ENCODE assay signal across 8 mouse cellular contexts in the genomic region with DNA sequence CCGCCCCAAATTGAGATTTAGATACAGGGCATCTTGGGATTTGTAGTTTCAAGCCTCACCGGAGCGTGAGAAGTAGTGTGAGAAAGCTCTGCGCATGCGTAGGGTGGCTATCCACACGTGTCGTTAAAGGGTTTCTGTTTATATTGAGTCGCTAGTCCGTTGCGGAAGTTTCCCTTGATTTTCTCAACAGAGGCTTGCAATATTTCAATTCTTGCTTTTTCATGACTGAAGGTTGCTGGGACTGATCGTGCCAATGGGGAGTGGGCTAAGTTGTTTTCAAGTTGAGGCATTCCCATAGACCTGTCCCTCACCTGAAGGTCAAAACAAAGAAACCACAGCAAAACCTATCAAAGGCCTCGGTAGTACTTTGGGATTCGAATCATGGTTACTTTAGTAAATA. TPM values are rescaled to one million over a fixed set of nuclear protein-coding genes. Genes with fewer than 3 reads are reported as not detected.
A peak's percentile ranks its signal among the peaks of the same experiment; 100 is the strongest.
DNase-seq lines count a peak whose midpoint lies in the region; ATAC-seq and TF ChIP-seq lines count a peak whose summit lies in the region.
"Had no signal": no experiment of that assay in that cellular context is flagged by ENCODE, and none has a peak within 500 bp of the region (broad histone marks: within the 10 kb centered on the region; RNA-seq: fewer than 3 reads in every experiment).

No protein-coding gene starts in this region.

- TF ChIP-seq CTCF in small intestine, adult 2 months (IDR thresholded peaks at IDR 0.05; ENCODE audit: extremely low read depth, insufficient read length, insufficient replicate concordance, low read depth, low read length) = no peak

- intact Hi-C loops in gastrocnemius, postnatal 14 days (cut with DNase I; ENCODE audit: low total_unique reads) = no loop called here

- WGBS in limb, embryonic 13.5 days = 2% methylated on average over 13 of the region's 13 CpGs
- WGBS in midbrain, embryonic 13.5 days = 3% methylated on average over 13 of the region's 13 CpGs
- under 1% methylated on average over 13 of the region's 13 CpGs for WGBS in small intestine, adult 2 months

- no peak for TF ChIP-seq POLR2A in small intestine, adult 2 months (IDR thresholded peaks at IDR 0.05; ENCODE audit: low read depth, low read length)

- no peaks in the 10 kb centered on the region for H3K9me3 ChIP-seq in limb, embryonic 13.5 days
- no peaks in the 10 kb centered on the region for H3K9me3 ChIP-seq in midbrain, embryonic 13.5 days

- H3K36me3 ChIP-seq in limb, embryonic 13.5 days = peaks cover 43% of the 10 kb centered on the region
- H3K36me3 ChIP-seq in midbrain, embryonic 13.5 days = peaks cover 35% of the 10 kb centered on the region
- peaks cover 24% of the 10 kb centered on the region for H3K36me3 ChIP-seq in small intestine, adult 2 months (ENCODE audit: control insufficient read depth, insufficient read depth, low read length)

- peak overlapping the region; percentile 78 for H3K9ac ChIP-seq in limb, embryonic 13.5 days
- no peak overlapping the region for H3K9ac ChIP-seq in midbrain, embryonic 13.5 days (replicated peaks)

- ATAC-seq in limb, embryonic 13.5 days (ENCODE audit: low FRiP score, low read depth) = no peak
- no peak for ATAC-seq in midbrain, embryonic 13.5 days

- peak overlapping the region; percentile 86 for H3K4me3 ChIP-seq in limb, embryonic 13.5 days
- H3K4me3 ChIP-seq in midbrain, embryonic 13.5 days (replicated peaks) = peak overlapping the region; percentile 83
- no peak overlapping the region; the same call in 1 of the 2 replicates for H3K4me3 ChIP-seq in small intestine, adult 2 months (ENCODE audit: low read depth, low read length)

- 0 out of 2 replicates have a peak overlapping the region, but pooled peaks have one; percentile 100 for H3K27ac ChIP-seq in limb, embryonic 13.5 days
- no peak overlapping the region for H3K27ac ChIP-seq in midbrain, embryonic 13.5 days
- peak overlapping the region; percentile 50 for H3K27ac ChIP-seq in small intestine, adult 2 months (ENCODE audit: insufficient read depth, low read depth, low read length)

- H3K4me2 ChIP-seq in limb, embryonic 13.5 days (replicated peaks) = peak overlapping the region; percentile 84
- peak overlapping the region; percentile 80 for H3K4me2 ChIP-seq in midbrain, embryonic 13.5 days (replicated peaks)

- peak; percentile 73 for DNase-seq in adrenal gland, adult 2 months
- DNase-seq in cerebellum, postnatal 25 days = peak; percentile 65 to 82
- peak; percentile 71 for DNase-seq in gastrocnemius, postnatal 14 days
- peak; percentile 77 for DNase-seq in kidney, adult 11 months

- peaks cover 24% of the 10 kb centered on the region for H3K4me1 ChIP-seq in limb, embryonic 13.5 days
- H3K4me1 ChIP-seq in midbrain, embryonic 13.5 days (replicated peaks) = peaks cover 36% of the 10 kb centered on the region
- peaks cover 6% of the 10 kb centered on the region; the same call in 1 of the 2 replicates for H3K4me1 ChIP-seq in small intestine, adult 2 months (ENCODE audit: control insufficient read depth, insufficient read depth, insufficient read length, low read length)

- no peaks in the 10 kb centered on the region for H3K27me3 ChIP-seq in limb, embryonic 13.5 days
- H3K27me3 ChIP-seq in midbrain, embryonic 13.5 days = no peaks in the 10 kb centered on the region
- no peaks in the 10 kb centered on the region for H3K27me3 ChIP-seq in small intestine, adult 2 months (ENCODE audit: control insufficient read depth, insufficient read depth, low read length)

RNA-seq across cellular contexts. Expression of gene Tnpo2, which starts 2.0 kb away (rescaled TPM):
- 100 to 1,000 TPM in 1 of 2 experiments, 10 to 100 TPM in 1; 68.3 to 101 TPM for total RNA-seq in adrenal gland, adult 2 months (2021)
- polyA plus RNA-seq in adrenal gland, adult 2 months (2012; rRNA removed) = 44.7 and 54.1 TPM in 2 replicates
- total RNA-seq in gastrocnemius, postnatal 14 days (2021) = 10 to 100 TPM; 24.6 to 27.9 TPM
- 31.0 and 32.2 TPM in 2 replicates for polyA plus RNA-seq in limb, embryonic 13.5 days (2015; fragmentation: Nextera tagmentation; extraction: Ambion mirVana)
- polyA plus RNA-seq in midbrain, embryonic 13.5 days (2015; fragmentation: Nextera tagmentation; extraction: Ambion mirVana) = 51.7 and 56.8 TPM in 2 replicates
- 19.8 and 32.0 TPM in 2 replicates for polyA plus RNA-seq in small intestine, adult 2 months (2012; rRNA removed)

RNA-seq across cellular contexts. Expression of gene Trir, which starts 8.1 kb away (rescaled TPM):
- total RNA-seq in adrenal gland, adult 2 months (2021) = 100 to 1,000 TPM; 160 to 184 TPM
- polyA plus RNA-seq in adrenal gland, adult 2 months (2012; rRNA removed) = 64.2 and 67.6 TPM in 2 replicates
- 10 to 100 TPM; 77.5 to 92.1 TPM for total RNA-seq in gastrocnemius, postnatal 14 days (2021)
- polyA plus RNA-seq in limb, embryonic 13.5 days (2015; fragmentation: Nextera tagmentation; extraction: Ambion mirVana) = 114 and 132 TPM in 2 replicates
- 135 and 153 TPM in 2 replicates for polyA plus RNA-seq in midbrain, embryonic 13.5 days (2015; fragmentation: Nextera tagmentation; extraction: Ambion mirVana)
- polyA plus RNA-seq in small intestine, adult 2 months (2012; rRNA removed) = 82.6 and 135 TPM in 2 replicates

RNA-seq across cellular contexts. Expression of gene Asna1, which starts 9.7 kb away (rescaled TPM):
- total RNA-seq in adrenal gland, adult 2 months (2021) = 100 to 1,000 TPM; 106 TPM
- 89.4 and 104 TPM in 2 replicates for polyA plus RNA-seq in adrenal gland, adult 2 months (2012; rRNA removed)
- total RNA-seq in gastrocnemius, postnatal 14 days (2021) = 10 to 100 TPM; 44.3 to 44.9 TPM
- polyA plus RNA-seq in limb, embryonic 13.5 days (2015; fragmentation: Nextera tagmentation; extraction: Ambion mirVana) = 132 TPM in 2 replicates
- polyA plus RNA-seq in midbrain, embryonic 13.5 days (2015; fragmentation: Nextera tagmentation; extraction: Ambion mirVana) = 151 and 154 TPM in 2 replicates
- polyA plus RNA-seq in small intestine, adult 2 months (2012; rRNA removed) = 71.8 and 128 TPM in 2 replicates

RNA-seq across cellular contexts. Expression of gene Best2, which starts 20.4 kb away (rescaled TPM):
- not detected for total RNA-seq in adrenal gland, adult 2 months (2021)
- 0.18 TPM in 1 of 2 replicates, not detected in the other for polyA plus RNA-seq in adrenal gland, adult 2 months (2012; rRNA removed)
- not detected for total RNA-seq in gastrocnemius, postnatal 14 days (2021)
- polyA plus RNA-seq in limb, embryonic 13.5 days (2015; fragmentation: Nextera tagmentation; extraction: Ambion mirVana) = not detected in 2 replicates
- not detected in 2 replicates for polyA plus RNA-seq in midbrain, embryonic 13.5 days (2015; fragmentation: Nextera tagmentation; extraction: Ambion mirVana)
- 0.33 TPM in 1 of 2 replicates, not detected in the other for polyA plus RNA-seq in small intestine, adult 2 months (2012; rRNA removed)
- total RNA-seq: layer of hippocampus, postnatal 25 days had no signal

RNA-seq across cellular contexts. Expression of gene Fbxw9, which starts 25.1 kb away (rescaled TPM):
- 10 to 100 TPM; 12.3 to 13.5 TPM for total RNA-seq in adrenal gland, adult 2 months (2021)
- 55.8 and 56.2 TPM in 2 replicates for polyA plus RNA-seq in adrenal gland, adult 2 months (2012; rRNA removed)
- total RNA-seq in gastrocnemius, postnatal 14 days (2021) = 1 to 10 TPM; 3.6 to 4.7 TPM
- polyA plus RNA-seq in limb, embryonic 13.5 days (2015; fragmentation: Nextera tagmentation; extraction: Ambion mirVana) = 31.6 and 32.2 TPM in 2 replicates
- 61.7 and 64.3 TPM in 2 replicates for polyA plus RNA-seq in midbrain, embryonic 13.5 days (2015; fragmentation: Nextera tagmentation; extraction: Ambion mirVana)
- polyA plus RNA-seq in small intestine, adult 2 months (2012; rRNA removed) = 36.4 and 52.5 TPM in 2 replicates
